Mouse (Mus musculus): ENCODE data around the gene Il2rb. TPM values are rescaled to one million over a fixed set of nuclear protein-coding genes. Genes with fewer than 3 reads are reported as not detected.

The Il2rb gene
- total and polyA plus RNA-seq, 3 experiments: 0.04 TPM; not detected in 2

DNA sequence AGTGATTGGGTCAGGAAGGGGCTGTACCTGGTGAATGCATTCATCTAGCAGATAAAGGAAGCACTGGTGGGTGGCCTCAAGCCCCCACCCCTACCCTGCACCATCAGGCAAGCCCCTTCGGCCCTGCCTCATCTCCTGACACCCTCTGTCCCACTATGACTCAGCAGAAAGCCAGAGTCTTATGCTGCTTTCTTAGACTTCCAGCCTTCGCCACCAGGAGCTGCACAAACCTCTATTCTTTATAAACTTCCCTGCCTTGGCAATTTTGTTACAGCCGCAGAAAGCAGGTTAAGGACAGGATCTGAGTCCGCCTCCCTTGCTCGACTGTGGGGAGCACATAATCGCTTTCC, 44.7 kb downstream of the Il2rb start:
- DNase-seq (ENCODE audit: low read depth, low spot score): peak; percentile 53
- H3K9me3 ChIP-seq (replicated peaks; ENCODE audit: insufficient read depth, low read length): no peaks in the 10 kb centered on the region
- TF ChIP-seq ETS1 (IDR thresholded peaks at IDR 0.05; ENCODE audit: low read depth, low read length) (no peak), SMC3 (IDR thresholded peaks at IDR 0.05; ENCODE audit: low read depth, low read length) (no peak), MAX (IDR thresholded peaks at IDR 0.05; ENCODE audit: low read length) (no peak), GABPA (IDR thresholded peaks at IDR 0.05; ENCODE audit: low read depth, low read length) (0 out of 2 replicates have a peak, but pooled peaks have one; percentile 27)
- peak overlapping the region; percentile 59 for H3K27ac ChIP-seq (ENCODE audit: control insufficient read depth, low read depth, low read length)
- peaks cover 0 to 6% of the 10 kb centered on the region in 2 experiments; a peak in 2 of 4 replicates for H3K36me3 ChIP-seq (ENCODE audit: control insufficient read depth in 1 of 2, insufficient read depth in 2 of 2, low read length in 2 of 2)
- no peaks in the 10 kb centered on the region for H3K27me3 ChIP-seq (ENCODE audit: control insufficient read depth in 1 of 2, insufficient read depth in 2 of 2, low read length in 2 of 2)
- H3K9ac ChIP-seq (ENCODE audit: control insufficient read depth, low read depth, low read length, poor library complexity, severe bottlenecking): peak overlapping the region; percentile 24; the same call in 1 of the 2 replicates
- no peaks in the 10 kb centered on the region; the same call in 1 of the 2 replicates for H3K79me2 ChIP-seq (ENCODE audit: control insufficient read depth, insufficient read depth, low read length, poor library complexity)
- H3K4me3 ChIP-seq (ENCODE audit: control insufficient read depth in 1 of 2, insufficient read depth in 1 of 2, low read depth in 2 of 2, low read length in 2 of 2): no peak overlapping the region
- H3K4me1 ChIP-seq (ENCODE audit: control insufficient read depth in 1 of 2, insufficient read depth in 2 of 2, low read length in 2 of 2): peaks cover 3 to 24% of the 10 kb centered on the region in 2 experiments; a peak in 2 of 4 replicates

DNA sequence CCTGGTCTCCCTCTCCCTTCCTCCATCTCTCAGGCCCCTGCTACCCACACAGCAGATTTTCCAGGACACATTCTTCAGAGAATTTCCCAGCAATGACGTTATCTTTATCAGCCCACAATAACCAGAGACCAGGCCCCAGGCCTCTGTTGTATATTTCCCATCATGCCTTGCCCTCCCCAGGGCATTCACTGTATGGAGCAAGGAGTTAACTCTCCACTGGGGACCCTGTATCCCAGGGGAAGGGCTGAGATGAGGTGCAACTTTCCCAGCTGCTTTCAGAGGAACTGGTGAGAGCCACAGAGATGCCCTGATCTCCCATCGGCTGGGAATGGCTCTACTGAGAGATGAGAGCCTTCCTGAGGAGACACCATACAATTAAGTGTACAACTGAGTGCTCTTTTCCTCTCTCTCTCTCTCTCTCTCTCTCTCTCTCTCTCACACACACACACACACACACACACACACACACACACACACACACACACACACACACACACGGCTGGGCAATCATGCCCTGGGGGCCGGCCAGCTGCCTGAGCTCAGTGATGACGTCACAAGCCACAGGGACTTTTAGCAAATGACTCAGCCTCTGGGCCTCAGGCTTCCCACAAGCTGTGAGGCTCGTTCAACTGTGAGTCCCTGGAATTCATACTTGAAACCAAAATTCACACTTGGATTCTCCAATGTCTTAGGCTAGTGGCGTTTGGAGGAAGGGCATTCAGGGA, 45.2 kb downstream of the Il2rb start:
- no peaks in the 10 kb centered on the region; the same call in 1 of the 2 replicates for H3K79me2 ChIP-seq (ENCODE audit: control insufficient read depth, insufficient read depth, low read length, poor library complexity)
- H3K36me3 ChIP-seq (ENCODE audit: control insufficient read depth in 1 of 2, insufficient read depth in 2 of 2, low read length in 2 of 2): peaks cover 0 to 6% of the 10 kb centered on the region in 2 experiments; a peak in 2 of 4 replicates
- H3K4me3 ChIP-seq (ENCODE audit: control insufficient read depth in 1 of 2, insufficient read depth in 1 of 2, low read depth in 2 of 2, low read length in 2 of 2): no peak overlapping the region
- H3K9ac ChIP-seq (ENCODE audit: control insufficient read depth, low read depth, low read length, poor library complexity, severe bottlenecking): peak overlapping the region; percentile 29; the same call in 1 of the 2 replicates
- peak; percentile 80 for DNase-seq (ENCODE audit: low read depth, low spot score)
- H3K27me3 ChIP-seq (ENCODE audit: control insufficient read depth in 1 of 2, insufficient read depth in 2 of 2, low read length in 2 of 2): no peaks in the 10 kb centered on the region
- 0 out of 2 replicates have a peak, but pooled peaks have one; percentile 17 for TF ChIP-seq NELFE (IDR thresholded peaks at IDR 0.05; ENCODE audit: low read depth, low read length)
- TF ChIP-seq MAX (IDR thresholded peaks at IDR 0.05; ENCODE audit: low read length): peak; percentile 45; the same call in 1 of the 2 replicates
- no peak for TF ChIP-seq ZNF384 (IDR thresholded peaks at IDR 0.05; ENCODE audit: low read depth, low read length)
- 0 out of 2 replicates have a peak, but pooled peaks have one; percentile 38 for TF ChIP-seq JUND (IDR thresholded peaks at IDR 0.05; ENCODE audit: low read depth, low read length)
- peak; percentile 62 for TF ChIP-seq ETS1 (IDR thresholded peaks at IDR 0.05; ENCODE audit: low read depth, low read length)
- peaks cover 3 to 19% of the 10 kb centered on the region in 2 experiments; a peak in 2 of 4 replicates for H3K4me1 ChIP-seq (ENCODE audit: control insufficient read depth in 1 of 2, insufficient read depth in 2 of 2, low read length in 2 of 2)
- H3K9me3 ChIP-seq (replicated peaks; ENCODE audit: insufficient read depth, low read length): no peaks in the 10 kb centered on the region
- H3K27ac ChIP-seq (ENCODE audit: control insufficient read depth, low read depth, low read length): peak overlapping the region; percentile 59

DNA sequence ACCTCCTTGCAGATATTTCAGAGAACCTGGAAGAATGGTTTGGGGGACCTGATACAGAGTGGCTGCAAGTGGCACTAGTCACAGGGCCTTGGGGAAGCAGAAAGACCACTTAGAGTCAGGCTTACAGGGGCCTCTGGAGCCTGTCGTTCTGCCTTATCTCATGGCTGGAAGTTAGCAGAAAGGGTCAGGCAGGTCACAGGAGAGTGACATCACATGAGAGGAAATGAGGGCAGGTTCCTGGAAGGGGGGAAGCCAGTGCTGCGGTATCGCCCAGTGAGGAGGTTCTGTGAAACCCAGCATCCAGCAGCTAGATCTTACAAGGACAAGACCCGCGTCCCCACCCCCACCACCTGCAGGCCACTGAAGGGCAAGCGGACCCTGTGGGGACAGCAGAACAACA, 45.9 kb downstream of the Il2rb start:
- Histone ChIP-seq H3K4me3 (ENCODE audit: control insufficient read depth in 1 of 2, insufficient read depth in 1 of 2, low read depth in 2 of 2, low read length in 2 of 2) (no peak overlapping the region), H3K36me3 (ENCODE audit: control insufficient read depth in 1 of 2, insufficient read depth in 2 of 2, low read length in 2 of 2) (peaks cover 0 to 6% of the 10 kb centered on the region in 2 experiments; a peak in 2 of 4 replicates), H3K9ac (ENCODE audit: control insufficient read depth, low read depth, low read length, poor library complexity, severe bottlenecking) (no peak overlapping the region), H3K9me3 (replicated peaks; ENCODE audit: insufficient read depth, low read length) (no peaks in the 10 kb centered on the region), H3K27me3 (ENCODE audit: control insufficient read depth in 1 of 2, insufficient read depth in 2 of 2, low read length in 2 of 2) (no peaks in the 10 kb centered on the region), H3K79me2 (ENCODE audit: control insufficient read depth, insufficient read depth, low read length, poor library complexity) (no peaks in the 10 kb centered on the region; the same call in 1 of the 2 replicates), H3K4me1 (ENCODE audit: control insufficient read depth in 1 of 2, insufficient read depth in 2 of 2, low read length in 2 of 2) (peaks cover 3 to 17% of the 10 kb centered on the region in 2 experiments; a peak in 2 of 4 replicates), H3K27ac (ENCODE audit: control insufficient read depth, low read depth, low read length) (no peak overlapping the region)
- no peak for DNase-seq (ENCODE audit: low read depth, low spot score)
- TF ChIP-seq UBTF (IDR thresholded peaks at IDR 0.05; ENCODE audit: borderline replicate concordance, insufficient read depth, low read depth, low read length) (no peak), MAFK (IDR thresholded peaks at IDR 0.05; ENCODE audit: borderline replicate concordance, low read depth, low read length) (no peak), ZKSCAN1 (IDR thresholded peaks at IDR 0.05; ENCODE audit: low read depth, low read length) (no peak), ZMIZ1 (IDR thresholded peaks at IDR 0.05; ENCODE audit: low read depth, low read length) (no peak), MEF2A (IDR thresholded peaks at IDR 0.05; ENCODE audit: extremely low read depth, insufficient replicate concordance, low read depth, low read length, poor library complexity, severe bottlenecking) (no peak), USF2 (IDR thresholded peaks at IDR 0.05; ENCODE audit: borderline replicate concordance in 1 of 2, insufficient read depth in 1 of 2, low read depth in 1 of 2, low read length in 2 of 2) (no peak), HCFC1 (IDR thresholded peaks at IDR 0.05; ENCODE audit: low read depth, low read length) (no peak), ZNF384 (IDR thresholded peaks at IDR 0.05; ENCODE audit: low read depth, low read length) (no peak), MAZ (IDR thresholded peaks at IDR 0.05; ENCODE audit: low read depth, low read length) (no peak), CTCF (IDR thresholded peaks at IDR 0.05 in 2 of 3, conservative IDR thresholded peaks at IDR 0.05 in 1 of 3; ENCODE audit: control insufficient read depth in 1 of 3, insufficient read depth in 1 of 3, low read depth in 2 of 3, low read length in 3 of 3, poor library complexity in 1 of 3, severe bottlenecking in 1 of 3) (no peak), EP300 (IDR thresholded peaks at IDR 0.05; ENCODE audit: low read depth in 1 of 2, low read length in 2 of 2) (no peak), SIN3A (IDR thresholded peaks at IDR 0.05; ENCODE audit: low read length) (no peak), RAD21 (IDR thresholded peaks at IDR 0.05; ENCODE audit: low read depth, low read length) (no peak), USF1 (IDR thresholded peaks at IDR 0.05; ENCODE audit: low read depth, low read length) (no peak), NELFE (IDR thresholded peaks at IDR 0.05; ENCODE audit: low read depth, low read length) (no peak), MAX (IDR thresholded peaks at IDR 0.05; ENCODE audit: low read length) (no peak), MXI1 (IDR thresholded peaks at IDR 0.05; ENCODE audit: low read depth, low read length) (no peak), E2F4 (IDR thresholded peaks at IDR 0.05; ENCODE audit: borderline replicate concordance, low read depth, low read length) (no peak)

Measured in MEL (cell line).